Mouse (Mus musculus): ENCODE data around the gene Dock4. TPM values are rescaled to one million over a fixed set of nuclear protein-coding genes. Genes with fewer than 3 reads are reported as not detected.
A peak's percentile ranks its signal among the peaks of the same experiment; 100 is the strongest.

Gene Dock4
- total and polyA plus RNA-seq, 3 experiments: 4.3 to 13.6 (median 11.2) TPM

DNA sequence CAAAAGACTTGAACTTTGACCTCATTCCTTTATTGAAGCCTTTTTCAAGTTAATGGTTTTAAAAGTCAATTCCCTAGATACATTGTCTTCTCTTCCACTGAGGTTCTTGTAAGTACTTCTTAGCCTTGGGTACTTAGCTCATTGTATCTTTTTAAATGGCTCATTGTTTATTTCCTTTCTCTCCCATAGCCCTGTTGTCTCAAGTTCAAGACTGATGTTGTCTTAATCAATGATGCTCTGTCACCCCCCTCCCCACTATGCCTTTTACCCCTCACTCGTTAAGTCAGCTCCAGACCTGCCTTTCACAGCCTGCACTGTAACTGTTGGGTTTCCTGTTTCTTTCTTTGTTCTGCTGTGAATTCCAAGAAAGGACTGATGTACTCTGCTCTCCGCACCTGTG lies 154.2 kb downstream of the Dock4 start:
- H3K27ac ChIP-seq: no peak overlapping the region
- intact Hi-C loops (cut with DNase I): no loop called here
- H3K4me3 ChIP-seq: no peak overlapping the region
- H3K79me2 ChIP-seq (replicated peaks; ENCODE audit: control insufficient read depth, insufficient read depth, low read length): no peaks in the 10 kb centered on the region
- H3K9ac ChIP-seq (ENCODE audit: low read depth, low read length): no peak overlapping the region
- 87% methylated on average over 2 of the region's 2 CpGs for WGBS
- no peaks in the 10 kb centered on the region for H3K27me3 ChIP-seq (ENCODE audit: control insufficient read depth, insufficient read depth, low read length)
- H3K4me1 ChIP-seq (ENCODE audit: control insufficient read depth, insufficient read depth, low read length): no peaks in the 10 kb centered on the region
- TF ChIP-seq EP300 (IDR thresholded peaks at IDR 0.05; ENCODE audit: insufficient read depth, low read depth, low read length): no peak
- no peak for TF ChIP-seq CTCF (IDR thresholded peaks at IDR 0.05)
- TF ChIP-seq POLR2A (IDR thresholded peaks at IDR 0.05; ENCODE audit: insufficient read depth, low read depth, low read length): no peak
- no peak for DNase-seq
- no peaks in the 10 kb centered on the region for H3K36me3 ChIP-seq (ENCODE audit: control insufficient read depth, insufficient read depth, low read length)

DNA sequence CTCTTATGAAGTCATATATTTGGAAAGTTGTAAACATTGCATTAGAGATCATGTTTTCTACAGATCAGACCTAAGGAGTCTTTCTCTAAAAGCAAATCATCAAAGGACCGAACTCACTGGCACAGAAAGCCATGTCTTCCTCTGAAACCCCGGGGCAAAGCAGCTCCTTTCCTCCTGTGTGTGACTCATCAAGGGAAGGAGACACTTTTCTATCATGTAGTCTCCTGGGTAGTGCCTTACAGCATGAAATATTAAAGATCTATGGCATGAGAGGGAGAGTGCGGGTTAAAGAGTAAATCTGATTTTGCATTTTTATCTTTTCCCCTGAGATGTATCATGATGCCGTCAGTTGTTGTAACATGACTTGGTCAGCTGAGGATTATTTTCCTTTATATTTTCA lies 159.8 kb downstream of the Dock4 start:
- H3K27ac ChIP-seq: no peak overlapping the region
- H3K79me2 ChIP-seq (replicated peaks; ENCODE audit: control insufficient read depth, insufficient read depth, low read length): no peaks in the 10 kb centered on the region
- H3K36me3 ChIP-seq (ENCODE audit: control insufficient read depth, insufficient read depth, low read length): no peaks in the 10 kb centered on the region
- TF ChIP-seq POLR2A (IDR thresholded peaks at IDR 0.05; ENCODE audit: insufficient read depth, low read depth, low read length): no peak
- intact Hi-C loops (cut with DNase I): no loop called here
- no peak for DNase-seq
- 64% methylated on average over 4 of the region's 4 CpGs for WGBS
- no peak overlapping the region for H3K4me3 ChIP-seq
- no peaks in the 10 kb centered on the region for H3K27me3 ChIP-seq (ENCODE audit: control insufficient read depth, insufficient read depth, low read length)
- H3K9ac ChIP-seq (ENCODE audit: low read depth, low read length): no peak overlapping the region
- H3K4me1 ChIP-seq (ENCODE audit: control insufficient read depth, insufficient read depth, low read length): no peaks in the 10 kb centered on the region

DNA sequence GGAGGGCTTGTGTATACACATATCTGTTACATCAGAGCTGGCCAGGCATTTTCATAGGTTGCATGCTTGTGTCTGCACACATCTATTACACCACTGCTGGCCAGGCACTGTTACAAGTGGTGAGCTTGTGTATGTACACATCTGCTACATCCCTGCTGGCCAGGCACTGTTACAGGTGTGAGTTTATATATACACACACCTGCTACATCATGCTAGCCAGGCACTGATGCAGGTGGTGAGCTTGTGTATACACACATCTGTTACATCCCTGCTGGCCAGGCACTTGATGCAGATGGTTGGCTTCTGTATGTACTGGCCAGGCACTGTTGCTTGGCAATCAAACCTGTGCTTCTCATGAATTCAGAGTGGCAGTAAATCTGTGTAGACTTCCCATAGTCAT lies 177.2 kb downstream of the Dock4 start:
- no peak overlapping the region for H3K9ac ChIP-seq (ENCODE audit: low read depth, low read length)
- H3K27ac ChIP-seq: no peak overlapping the region
- H3K4me3 ChIP-seq: no peak overlapping the region
- intact Hi-C loops (cut with DNase I): no loop called here
- TF ChIP-seq POLR2A (IDR thresholded peaks at IDR 0.05; ENCODE audit: insufficient read depth, low read depth, low read length) (no peak), EP300 (IDR thresholded peaks at IDR 0.05; ENCODE audit: insufficient read depth, low read depth, low read length) (no peak), CTCF (IDR thresholded peaks at IDR 0.05) (no peak)
- no peaks in the 10 kb centered on the region for H3K36me3 ChIP-seq (ENCODE audit: control insufficient read depth, insufficient read depth, low read length)
- H3K79me2 ChIP-seq (replicated peaks; ENCODE audit: control insufficient read depth, insufficient read depth, low read length): no peaks in the 10 kb centered on the region
- no peak for DNase-seq
- no peaks in the 10 kb centered on the region for H3K27me3 ChIP-seq (ENCODE audit: control insufficient read depth, insufficient read depth, low read length)
- H3K4me1 ChIP-seq (ENCODE audit: control insufficient read depth, insufficient read depth, low read length): no peaks in the 10 kb centered on the region

DNA sequence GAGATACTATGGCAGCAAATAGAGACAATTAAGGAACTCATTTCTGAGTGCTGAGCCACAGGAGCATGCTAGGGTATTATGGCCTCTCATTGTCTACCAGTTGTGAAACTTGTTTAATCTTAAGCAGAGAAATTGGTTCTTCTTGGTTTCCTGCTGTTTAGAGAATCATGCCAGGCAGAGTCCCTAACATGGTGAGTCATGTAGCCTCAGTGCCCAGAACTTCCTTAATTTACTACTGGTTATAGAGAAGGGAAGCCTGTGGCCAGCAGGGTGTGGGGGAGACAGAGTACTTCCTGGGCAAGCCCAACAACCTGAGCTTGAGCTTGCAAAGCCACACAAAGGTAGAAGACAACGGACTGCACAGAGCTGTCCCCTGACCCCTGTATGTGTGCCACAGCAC lies 180.8 kb downstream of the Dock4 start:
- no peaks in the 10 kb centered on the region for H3K27me3 ChIP-seq (ENCODE audit: control insufficient read depth, insufficient read depth, low read length)
- WGBS: 80% methylated on average over 1 of the region's 1 CpGs
- intact Hi-C loops (cut with DNase I): no loop called here
- TF ChIP-seq CTCF (IDR thresholded peaks at IDR 0.05) (no peak), EP300 (IDR thresholded peaks at IDR 0.05; ENCODE audit: insufficient read depth, low read depth, low read length) (no peak), POLR2A (IDR thresholded peaks at IDR 0.05; ENCODE audit: insufficient read depth, low read depth, low read length) (no peak)
- no peak overlapping the region for H3K9ac ChIP-seq (ENCODE audit: low read depth, low read length)
- H3K4me1 ChIP-seq (ENCODE audit: control insufficient read depth, insufficient read depth, low read length): no peaks in the 10 kb centered on the region
- DNase-seq: peak in 1 of 2 experiments; percentile 23
- H3K4me3 ChIP-seq: no peak overlapping the region
- no peak overlapping the region for H3K27ac ChIP-seq
- H3K36me3 ChIP-seq (ENCODE audit: control insufficient read depth, insufficient read depth, low read length): no peaks in the 10 kb centered on the region
- H3K79me2 ChIP-seq (replicated peaks; ENCODE audit: control insufficient read depth, insufficient read depth, low read length): no peaks in the 10 kb centered on the region

DNA sequence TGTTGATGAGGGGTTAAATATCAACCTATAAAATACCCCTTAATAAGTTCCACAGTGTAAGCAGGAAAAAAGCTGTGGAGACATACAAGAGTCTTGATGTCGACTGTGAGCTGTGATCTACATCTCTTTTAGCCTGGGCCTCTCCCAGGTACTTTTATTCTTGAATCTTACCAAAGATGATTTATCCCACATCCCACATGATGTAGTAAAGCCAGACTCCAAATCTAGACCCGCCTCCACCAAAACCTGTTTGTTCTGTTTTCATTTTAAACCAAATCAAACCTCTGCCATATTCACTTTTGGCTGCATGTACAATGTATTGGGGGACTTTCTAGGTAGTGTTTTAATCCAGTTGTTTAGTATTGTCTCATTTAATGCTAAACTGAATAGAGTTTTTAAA lies 187.5 kb downstream of the Dock4 start:
- Histone ChIP-seq H3K4me1 (ENCODE audit: control insufficient read depth, insufficient read depth, low read length) (no peaks in the 10 kb centered on the region), H3K36me3 (ENCODE audit: control insufficient read depth, insufficient read depth, low read length) (no peaks in the 10 kb centered on the region), H3K4me3 (no peak overlapping the region), H3K79me2 (replicated peaks; ENCODE audit: control insufficient read depth, insufficient read depth, low read length) (no peaks in the 10 kb centered on the region), H3K27me3 (ENCODE audit: control insufficient read depth, insufficient read depth, low read length) (no peaks in the 10 kb centered on the region), H3K9ac (ENCODE audit: low read depth, low read length) (no peak overlapping the region), H3K27ac (no peak overlapping the region)
- no peak for DNase-seq
- intact Hi-C loops (cut with DNase I): no loop called here
- no peak for TF ChIP-seq EP300 (IDR thresholded peaks at IDR 0.05; ENCODE audit: insufficient read depth, low read depth, low read length)
- TF ChIP-seq POLR2A (IDR thresholded peaks at IDR 0.05; ENCODE audit: insufficient read depth, low read depth, low read length): no peak
- TF ChIP-seq CTCF (IDR thresholded peaks at IDR 0.05): no peak
- WGBS: 88% methylated on average over 2 of the region's 2 CpGs

DNA sequence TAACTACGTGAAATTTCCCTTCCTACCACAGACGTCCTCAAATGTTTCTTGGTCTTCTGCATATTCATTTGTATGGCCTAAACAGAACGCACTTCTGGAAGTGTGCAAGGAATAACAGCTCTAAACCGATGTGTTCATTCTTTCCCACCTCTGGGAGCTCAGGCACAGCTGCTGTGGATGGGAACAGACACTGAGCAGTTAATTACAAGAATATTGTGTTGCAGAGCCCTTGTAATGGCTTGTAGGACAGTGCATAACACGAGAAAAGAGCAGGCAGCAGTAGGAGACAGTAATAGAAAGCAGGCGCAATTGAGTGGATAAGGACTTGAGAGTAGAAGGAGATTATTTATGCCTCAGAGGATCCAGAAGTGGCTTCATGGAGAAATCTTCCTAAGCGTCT lies 188.4 kb downstream of the Dock4 start:
- 89% methylated on average over 7 of the region's 7 CpGs for WGBS

DNA sequence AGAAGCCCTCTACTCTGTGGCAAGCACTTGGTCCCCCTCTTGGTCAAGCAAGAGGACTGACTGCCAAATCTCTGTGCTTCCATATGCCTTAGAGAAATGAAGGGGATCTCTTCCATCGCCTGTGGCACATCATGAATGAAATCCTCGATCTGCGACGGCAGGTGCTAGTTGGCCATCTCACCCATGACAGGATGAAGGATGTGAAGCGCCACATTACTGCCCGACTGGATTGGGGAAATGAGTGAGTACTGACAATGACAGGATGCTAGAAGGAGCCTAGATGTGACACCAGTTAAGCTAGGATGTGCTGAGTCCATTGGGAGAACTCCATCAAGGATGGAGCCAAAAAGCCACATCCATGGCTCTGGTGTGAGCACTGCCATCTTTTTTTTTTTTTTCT lies 190.2 kb downstream of the Dock4 start:
- intact Hi-C loops (cut with DNase I): no loop called here
- Histone ChIP-seq H3K79me2 (replicated peaks; ENCODE audit: control insufficient read depth, insufficient read depth, low read length) (no peaks in the 10 kb centered on the region), H3K27me3 (ENCODE audit: control insufficient read depth, insufficient read depth, low read length) (no peaks in the 10 kb centered on the region), H3K27ac (no peak overlapping the region), H3K4me1 (ENCODE audit: control insufficient read depth, insufficient read depth, low read length) (no peaks in the 10 kb centered on the region), H3K4me3 (no peak overlapping the region), H3K9ac (ENCODE audit: low read depth, low read length) (no peak overlapping the region), H3K36me3 (ENCODE audit: control insufficient read depth, insufficient read depth, low read length) (no peaks in the 10 kb centered on the region)
- no peak for DNase-seq
- TF ChIP-seq EP300 (IDR thresholded peaks at IDR 0.05; ENCODE audit: insufficient read depth, low read depth, low read length) (no peak), POLR2A (IDR thresholded peaks at IDR 0.05; ENCODE audit: insufficient read depth, low read depth, low read length) (no peak), CTCF (IDR thresholded peaks at IDR 0.05) (no peak)
- WGBS: 90% methylated on average over 6 of the region's 6 CpGs

More for the DNA sequence above, 188.4 kb downstream of the Dock4 start:
- H3K9ac ChIP-seq (ENCODE audit: low read depth, low read length): no peak overlapping the region
- intact Hi-C loops (cut with DNase I): no loop called here
- no peak overlapping the region for H3K4me3 ChIP-seq
- H3K27ac ChIP-seq: no peak overlapping the region
- no peaks in the 10 kb centered on the region for H3K79me2 ChIP-seq (replicated peaks; ENCODE audit: control insufficient read depth, insufficient read depth, low read length)
- H3K36me3 ChIP-seq (ENCODE audit: control insufficient read depth, insufficient read depth, low read length): no peaks in the 10 kb centered on the region
- DNase-seq: no peak
- TF ChIP-seq POLR2A (IDR thresholded peaks at IDR 0.05; ENCODE audit: insufficient read depth, low read depth, low read length): no peak
- H3K4me1 ChIP-seq (ENCODE audit: control insufficient read depth, insufficient read depth, low read length): no peaks in the 10 kb centered on the region
- no peaks in the 10 kb centered on the region for H3K27me3 ChIP-seq (ENCODE audit: control insufficient read depth, insufficient read depth, low read length)
